Mouse (Mus musculus) forebrain, embryonic 12.5 days (tissue): ENCODE measurements around the gene Hpgd. TPM values are rescaled to one million over a fixed set of nuclear protein-coding genes. Genes with fewer than 3 reads are reported as not detected.

Experiments used
- ATAC-seq: fragments of 200-750 bp; cut with Nextera tagmentation; 2 replicates; pipeline ENCODE4 v1.8.0; 2017; ENCODE audit warnings: moderate TSS enrichment; ENCODE audit not compliant: low FRiP score
- H3K27ac ChIP-seq: fragments of 300-500 bp; sonication (generic); 2 replicates; pipeline ENCODE4 v1.5.1; 2016; ENCODE audit warnings: mild to moderate bottlenecking
- H3K27me3 ChIP-seq: fragments of 300-500 bp; sonication (generic); 2 replicates; pipeline ENCODE4 v1.6.1; 2016; ENCODE audit warnings: mild to moderate bottlenecking
- H3K36me3 ChIP-seq: fragments of 300-500 bp; sonication (generic); replicated peaks from 2 replicates; pipeline ENCODE4 v1.6.1; 2016; ENCODE audit warnings: mild to moderate bottlenecking
- H3K4me1 ChIP-seq: fragments of 300-500 bp; sonication (generic); 2 replicates; pipeline ENCODE4 v1.6.1; 2016
- H3K4me2 ChIP-seq: fragments of 300-500 bp; sonication (generic); 2 replicates; pipeline ENCODE4 v1.6.1; 2016; ENCODE audit warnings: mild to moderate bottlenecking, moderate library complexity
- H3K4me3 ChIP-seq: fragments of 300-500 bp; sonication (generic); replicated peaks from 2 replicates; pipeline ENCODE4 v1.5.1; 2016; ENCODE audit warnings: mild to moderate bottlenecking
- H3K9ac ChIP-seq: fragments of 300-500 bp; sonication (generic); 2 replicates; pipeline ENCODE4 v1.6.1; 2016; ENCODE audit warnings: mild to moderate bottlenecking
- H3K9me3 ChIP-seq: fragments of 300-500 bp; sonication (generic); 2 replicates; pipeline ENCODE4 v1.6.1; 2016
- WGBS: fragments of 180-500 bp; shearing (Covaris S2); methylation state at CpG from one replicate; pipeline ENCODE4 v1.1.7; 2016; 5-methylcytosine and 5-hydroxymethylcytosine counted together
- polyA plus RNA-seq: library from polyadenylated mRNA; unstranded; fragments of >200 nt; fragmentation: Nextera tagmentation; extraction: Ambion mirVana; gene quantifications from 2 replicates; pipeline ENCODE4 v1.2.1, GENCODE M21; 2016

Gene Hpgd
- polyA plus RNA-seq, 1 experiment from 2014 or later = 6.6 TPM

DNA sequence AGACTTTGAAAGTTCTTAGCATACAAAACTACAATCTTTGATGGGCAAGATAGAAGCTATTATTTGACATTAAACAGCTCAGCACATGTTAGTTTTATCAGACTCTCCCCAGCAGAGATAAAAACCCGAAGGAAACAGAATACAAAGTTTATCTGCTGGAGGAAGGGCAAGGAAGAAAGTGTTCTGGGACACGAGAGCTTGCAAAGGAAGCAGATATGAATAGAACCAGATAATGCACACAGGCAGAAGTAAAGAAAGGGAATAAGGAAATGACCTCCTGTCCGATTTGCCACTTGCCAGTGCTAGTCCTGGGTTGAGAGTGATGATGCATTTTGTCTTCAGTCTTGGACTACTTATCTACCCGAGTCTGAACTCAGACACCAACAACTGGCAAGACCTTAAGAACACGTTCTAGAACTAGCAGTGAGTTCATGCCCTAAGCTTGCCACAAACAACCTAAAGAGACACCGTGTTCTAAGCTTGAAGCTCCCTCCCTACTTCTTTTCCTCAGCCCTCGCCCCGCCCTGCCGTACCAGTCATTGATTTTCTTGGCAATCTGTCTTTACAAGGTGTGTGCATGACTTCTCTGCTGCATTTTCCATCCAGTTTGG lies 41.1 kb downstream of the Hpgd start:
- Histone ChIP-seq H3K27ac (no peak overlapping the region), H3K36me3 (no peaks in the 10 kb centered on the region), H3K9me3 (no peaks in the 10 kb centered on the region), H3K4me2 (no peak overlapping the region), H3K9ac (no peak overlapping the region), H3K4me1 (no peaks in the 10 kb centered on the region), H3K27me3 (no peaks in the 10 kb centered on the region), H3K4me3 (no peak overlapping the region)
- ATAC-seq = no peak
- WGBS = 83% methylated on average over 9 of the region's 9 CpGs

DNA sequence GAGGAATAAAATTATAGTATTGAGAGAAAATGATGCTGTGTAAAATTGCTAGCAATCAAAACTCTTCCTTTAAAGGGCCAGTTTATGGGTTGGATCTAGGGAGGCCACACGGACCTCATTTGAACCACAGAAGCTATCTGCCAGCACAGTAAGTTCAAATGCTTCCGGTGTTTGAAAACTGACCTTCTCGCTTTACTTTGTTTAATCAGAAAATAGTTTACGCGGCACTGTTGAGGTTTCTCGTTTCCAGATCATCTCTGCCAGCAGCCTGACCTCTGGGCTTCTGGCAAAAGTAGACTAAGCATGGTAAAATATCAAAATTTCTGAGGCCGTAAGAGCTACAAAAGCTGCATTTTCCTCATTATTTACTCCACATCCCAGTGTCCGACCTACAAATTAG lies 42.4 kb downstream of the Hpgd start:
- no peak overlapping the region for H3K9ac ChIP-seq
- H3K4me2 ChIP-seq = no peak overlapping the region
- no peaks in the 10 kb centered on the region for H3K4me1 ChIP-seq
- no peaks in the 10 kb centered on the region for H3K27me3 ChIP-seq
- no peak for ATAC-seq
- 89% methylated on average over 8 of the region's 8 CpGs for WGBS
- no peak overlapping the region for H3K27ac ChIP-seq
- H3K9me3 ChIP-seq = no peaks in the 10 kb centered on the region
- H3K4me3 ChIP-seq = no peak overlapping the region
- no peaks in the 10 kb centered on the region for H3K36me3 ChIP-seq

DNA sequence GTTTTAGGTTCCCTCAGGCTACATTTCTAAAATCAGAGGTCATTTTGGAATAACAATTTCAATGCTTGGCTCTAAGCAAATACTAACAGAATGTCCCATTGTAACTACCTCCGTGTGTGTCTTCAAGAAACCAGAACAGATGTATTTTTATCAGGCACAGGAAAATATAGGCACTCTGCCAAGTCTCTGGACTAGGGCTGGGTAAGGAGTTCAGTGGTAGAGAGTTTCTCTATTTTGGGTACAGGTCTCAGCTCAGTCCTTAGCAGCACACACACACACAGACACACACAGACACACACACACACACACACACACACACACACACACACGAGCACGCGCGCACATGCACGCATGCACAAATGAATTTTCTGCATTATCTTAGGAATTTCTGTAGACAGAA lies 49.1 kb downstream of the Hpgd start:
- no peak overlapping the region for H3K9ac ChIP-seq
- H3K4me2 ChIP-seq = no peak overlapping the region
- no peaks in the 10 kb centered on the region for H3K4me1 ChIP-seq
- H3K36me3 ChIP-seq = no peaks in the 10 kb centered on the region
- no peaks in the 10 kb centered on the region for H3K9me3 ChIP-seq
- no peak for ATAC-seq
- no peak overlapping the region for H3K27ac ChIP-seq
- H3K27me3 ChIP-seq = no peaks in the 10 kb centered on the region
- H3K4me3 ChIP-seq = no peak overlapping the region
- 90% methylated on average over 6 of the region's 6 CpGs for WGBS

DNA sequence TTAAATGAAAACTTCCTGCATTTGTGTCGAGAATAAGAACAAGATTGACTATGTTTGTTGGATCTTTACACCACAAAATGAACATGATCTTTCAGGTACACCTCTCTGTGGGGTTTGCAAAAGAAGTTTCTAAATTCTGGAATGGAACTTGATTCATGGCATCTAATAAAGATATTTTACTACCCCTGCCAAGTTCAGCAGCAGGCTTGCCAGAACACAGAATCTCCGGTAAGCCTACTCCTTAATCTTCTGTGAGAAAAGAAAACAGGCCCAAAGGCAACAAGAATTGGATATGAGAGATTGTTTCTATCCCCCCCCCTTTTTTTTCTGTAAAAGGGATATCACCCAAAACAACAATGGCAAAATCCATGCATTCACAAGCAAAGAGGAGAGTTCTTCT lies 49.6 kb downstream of the Hpgd start:
- Histone ChIP-seq H3K9me3 (no peaks in the 10 kb centered on the region), H3K27me3 (no peaks in the 10 kb centered on the region), H3K4me2 (no peak overlapping the region), H3K27ac (no peak overlapping the region), H3K36me3 (no peaks in the 10 kb centered on the region), H3K4me3 (no peak overlapping the region), H3K9ac (no peak overlapping the region), H3K4me1 (no peaks in the 10 kb centered on the region)
- no peak for ATAC-seq
- 87% methylated on average over 2 of the region's 2 CpGs for WGBS

DNA sequence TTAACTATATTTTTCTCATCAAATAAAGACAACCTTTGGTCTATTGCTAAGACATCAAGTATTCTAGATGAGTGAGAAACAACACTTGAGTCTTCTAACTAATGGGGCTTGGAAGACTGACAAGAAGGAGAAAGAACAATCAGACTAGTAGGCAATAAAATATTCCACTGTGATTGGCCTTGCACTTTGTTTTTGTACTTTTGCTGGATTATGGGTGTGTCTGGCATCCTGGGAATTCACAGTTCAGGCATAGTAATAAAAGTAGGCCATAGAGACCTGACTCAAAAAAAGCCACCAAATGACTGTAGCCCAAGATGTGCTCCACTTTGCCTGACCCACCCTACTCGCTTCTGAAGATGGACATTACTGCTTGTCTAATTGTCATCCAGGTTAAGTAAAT lies 50.0 kb downstream of the Hpgd start:
- no peaks in the 10 kb centered on the region for H3K9me3 ChIP-seq
- H3K4me2 ChIP-seq = no peak overlapping the region
- H3K4me1 ChIP-seq = no peaks in the 10 kb centered on the region
- H3K9ac ChIP-seq = no peak overlapping the region
- WGBS = 89% methylated on average over 1 of the region's 1 CpGs
- H3K27me3 ChIP-seq = no peaks in the 10 kb centered on the region
- H3K27ac ChIP-seq = no peak overlapping the region
- no peak overlapping the region for H3K4me3 ChIP-seq
- ATAC-seq = no peak
- H3K36me3 ChIP-seq = no peaks in the 10 kb centered on the region

DNA sequence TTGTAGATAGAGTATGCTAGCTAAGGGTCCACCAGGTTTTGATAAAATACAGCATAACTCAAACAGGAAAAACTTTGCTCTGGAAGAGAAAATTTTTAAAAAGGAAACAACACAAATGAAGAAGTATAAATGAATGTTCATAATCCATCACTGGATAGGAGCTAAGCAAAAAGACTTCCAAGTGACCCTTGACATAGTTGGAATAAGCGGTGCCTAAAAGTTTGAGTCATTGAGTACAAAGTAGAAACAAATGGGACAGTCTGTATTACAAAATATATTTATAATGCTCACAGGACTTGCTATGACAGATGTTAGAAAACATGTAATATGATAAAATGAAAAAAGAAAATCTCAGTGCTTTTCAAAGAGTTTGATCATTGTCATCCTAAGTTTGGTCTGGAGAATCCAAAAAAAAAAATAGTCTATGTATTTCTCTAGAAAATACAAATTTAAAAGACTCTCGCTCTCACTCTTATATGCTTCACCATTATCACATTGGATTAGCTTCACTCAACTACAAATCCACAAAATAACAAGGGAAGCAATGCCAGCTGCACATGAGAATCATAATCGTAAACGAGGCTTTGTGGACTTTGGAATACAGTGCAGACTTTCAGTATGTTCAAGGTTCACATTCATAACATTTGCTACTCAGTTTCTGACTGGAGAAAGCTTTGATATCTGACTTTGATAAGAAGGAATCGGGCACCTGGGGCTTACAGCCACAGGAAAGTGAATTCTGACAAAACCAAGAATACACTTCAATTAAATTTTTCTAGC lies 51.4 kb downstream of the Hpgd start:
- Histone ChIP-seq H3K4me2 (no peak overlapping the region), H3K36me3 (no peaks in the 10 kb centered on the region), H3K9ac (no peak overlapping the region), H3K4me3 (no peak overlapping the region), H3K27me3 (no peaks in the 10 kb centered on the region), H3K27ac (no peak overlapping the region), H3K4me1 (no peaks in the 10 kb centered on the region), H3K9me3 (no peaks in the 10 kb centered on the region)
- whole genome bisulfite sequencing = 92% methylated on average over 5 of the region's 5 CpGs
- no peak for ATAC-seq

DNA sequence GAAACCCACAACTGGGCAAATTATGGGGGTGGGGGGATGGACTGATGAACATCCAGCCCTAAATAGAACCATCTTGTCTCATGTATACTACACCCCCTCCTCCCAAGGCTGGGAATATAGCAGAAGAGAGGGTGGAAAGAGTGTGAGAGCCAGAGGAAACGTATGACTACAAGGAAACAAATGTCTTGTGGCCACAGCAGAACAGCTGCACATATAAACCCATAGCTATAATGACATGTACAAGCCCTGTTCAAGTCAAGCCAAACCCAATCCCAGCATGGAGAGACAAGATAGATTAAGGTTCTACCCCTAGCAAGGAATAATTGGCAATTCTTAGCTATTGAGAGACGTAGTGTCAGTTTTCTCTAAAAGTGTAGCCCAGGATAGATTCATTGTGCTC lies 68.8 kb downstream of the Hpgd start:
- ATAC-seq = no peak
- H3K4me2 ChIP-seq = no peak overlapping the region
- no peaks in the 10 kb centered on the region for H3K4me1 ChIP-seq
- no peaks in the 10 kb centered on the region for H3K27me3 ChIP-seq
- H3K9me3 ChIP-seq = no peaks in the 10 kb centered on the region
- no peak overlapping the region for H3K4me3 ChIP-seq
- H3K27ac ChIP-seq = no peak overlapping the region
- no peaks in the 10 kb centered on the region for H3K36me3 ChIP-seq
- 81% methylated on average over 2 of the region's 2 CpGs for WGBS
- H3K9ac ChIP-seq = no peak overlapping the region
